Mouse (Mus musculus): Measurements from ENCODE around the gene Rpn1.

DNA sequence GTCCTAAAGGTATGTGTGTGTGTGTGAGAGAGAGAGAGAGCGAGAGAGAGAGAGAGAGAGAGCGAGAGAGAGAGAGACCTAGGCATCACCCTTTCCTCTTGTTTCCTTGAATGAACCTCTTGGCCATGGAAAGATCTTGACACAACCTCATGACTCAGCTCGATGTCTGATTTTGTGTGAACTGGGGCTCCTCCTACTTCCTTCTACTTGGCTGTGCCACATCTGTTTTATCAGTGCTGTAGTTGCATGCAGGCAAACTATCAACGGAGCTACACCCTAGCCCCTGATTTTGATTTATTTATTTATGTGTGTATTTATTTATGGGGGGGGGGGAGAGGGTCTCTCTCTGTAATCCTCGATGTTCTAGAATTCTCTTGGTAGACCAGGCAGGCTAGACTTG lies 36.4 kb upstream of the Rpn1 start:
- no peak for TF ChIP-seq CTCF (IDR thresholded peaks at IDR 0.05; ENCODE audit: low read depth)
- TF ChIP-seq EP300 (IDR thresholded peaks at IDR 0.05; ENCODE audit: low read depth), result no peak
